10 mouse cellular contexts compared by ENCODE assay signal in the genomic region with DNA sequence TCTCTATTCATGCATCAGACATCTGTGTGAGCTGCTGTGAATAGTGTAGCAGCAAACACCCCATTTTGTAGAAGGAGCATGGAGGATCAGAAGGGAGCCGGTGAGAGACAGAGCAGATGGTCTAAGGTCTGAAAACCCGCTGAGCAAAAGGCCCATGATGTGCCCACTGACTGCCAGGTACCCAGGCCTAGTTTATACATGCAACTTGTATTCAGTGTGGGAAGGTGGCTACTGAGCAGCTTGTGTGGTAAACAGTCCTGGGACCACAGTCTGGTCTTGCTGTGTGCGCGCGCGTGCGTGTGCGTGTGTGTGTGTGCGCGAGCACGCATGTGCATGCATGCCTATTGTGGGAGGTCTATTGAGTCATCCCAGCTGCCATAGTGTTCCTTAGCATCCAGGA. TPM values are rescaled to one million over a fixed set of nuclear protein-coding genes. Genes with fewer than 3 reads are reported as not detected.
A peak's percentile ranks its signal among the peaks of the same experiment; 100 is the strongest.
DNase-seq lines count a peak whose midpoint lies in the region; ATAC-seq lines count a peak whose summit lies in the region.
"Had no signal": no experiment of that assay in that cellular context is flagged by ENCODE, and none has a peak within 500 bp of the region (broad histone marks: within the 10 kb centered on the region; RNA-seq: fewer than 3 reads in every experiment).

No protein-coding gene starts in this region.

- H3K4me1 ChIP-seq in heart, embryonic 10.5 days, result peaks cover 34% of the 10 kb centered on the region
- H3K4me1 ChIP-seq in heart, embryonic 11.5 days (ENCODE audit: control insufficient read depth, insufficient read depth, low read length), result peaks cover 14% of the 10 kb centered on the region
- H3K4me1 ChIP-seq in midbrain, embryonic 13.5 days (replicated peaks), result peaks cover 25% of the 10 kb centered on the region
- H3K4me1 ChIP-seq in midbrain, embryonic 11.5 days (ENCODE audit: control insufficient read depth, insufficient read depth, low read length), result peaks cover 3% of the 10 kb centered on the region; the same call in 1 of the 2 replicates
- H3K4me1 ChIP-seq in hindbrain, embryonic 15.5 days (replicated peaks), result peaks cover 18% of the 10 kb centered on the region
- peaks cover 14% of the 10 kb centered on the region for H3K4me1 ChIP-seq in neural tube, embryonic 15.5 days

- no peak for DNase-seq in heart, embryonic 10.5 days (ENCODE audit: low spot score)
- no peak for DNase-seq in midbrain, embryonic 11.5 days (ENCODE audit: low spot score, missing footprints)
- DNase-seq in kidney, adult 18-20 months, result no peak
- DNase-seq in heart, adult 18-20 months, result no peak
- DNase-seq: thymus, adult 18-20 months had no signal

- H3K4me2 ChIP-seq in heart, embryonic 11.5 days, result no peak overlapping the region
- H3K4me2 ChIP-seq in midbrain, embryonic 13.5 days (replicated peaks), result no peak overlapping the region
- H3K4me2 ChIP-seq in midbrain, embryonic 11.5 days, result no peak overlapping the region
- H3K4me2 ChIP-seq in hindbrain, embryonic 15.5 days, result no peak overlapping the region
- no peak overlapping the region for H3K4me2 ChIP-seq in neural tube, embryonic 15.5 days

- no peaks in the 10 kb centered on the region for H3K9me3 ChIP-seq in heart, embryonic 10.5 days
- no peaks in the 10 kb centered on the region for H3K9me3 ChIP-seq in heart, embryonic 11.5 days (replicated peaks; ENCODE audit: control insufficient read depth, low read length)
- H3K9me3 ChIP-seq in midbrain, embryonic 13.5 days, result no peaks in the 10 kb centered on the region
- no peaks in the 10 kb centered on the region for H3K9me3 ChIP-seq in midbrain, embryonic 11.5 days (ENCODE audit: control insufficient read depth, low read length)
- H3K9me3 ChIP-seq in hindbrain, embryonic 15.5 days, result no peaks in the 10 kb centered on the region
- no peaks in the 10 kb centered on the region for H3K9me3 ChIP-seq in neural tube, embryonic 15.5 days (replicated peaks)

- H3K4me3 ChIP-seq in heart, embryonic 10.5 days, result no peak overlapping the region
- no peak overlapping the region for H3K4me3 ChIP-seq in heart, embryonic 11.5 days (ENCODE audit: low read depth, low read length)
- H3K4me3 ChIP-seq in midbrain, embryonic 13.5 days (replicated peaks), result no peak overlapping the region
- H3K4me3 ChIP-seq in midbrain, embryonic 11.5 days (ENCODE audit: low read depth, low read length), result no peak overlapping the region
- H3K4me3 ChIP-seq in hindbrain, embryonic 15.5 days, result no peak overlapping the region
- H3K4me3 ChIP-seq in neural tube, embryonic 15.5 days (replicated peaks), result no peak overlapping the region

- H3K9ac ChIP-seq in heart, embryonic 11.5 days (ENCODE audit: low read depth, low read length), result no peak overlapping the region
- H3K9ac ChIP-seq in midbrain, embryonic 13.5 days (replicated peaks), result no peak overlapping the region
- H3K9ac ChIP-seq in midbrain, embryonic 11.5 days (ENCODE audit: low read length), result no peak overlapping the region
- H3K9ac ChIP-seq in hindbrain, embryonic 15.5 days, result no peak overlapping the region
- no peak overlapping the region for H3K9ac ChIP-seq in neural tube, embryonic 15.5 days (replicated peaks)

- H3K27ac ChIP-seq in heart, embryonic 10.5 days, result peak overlapping the region; percentile 66; the same call in 1 of the 2 replicates
- H3K27ac ChIP-seq in heart, embryonic 11.5 days (ENCODE audit: low read depth, low read length), result no peak overlapping the region
- H3K27ac ChIP-seq in midbrain, embryonic 13.5 days, result peak overlapping the region; percentile 79
- H3K27ac ChIP-seq in midbrain, embryonic 11.5 days (ENCODE audit: low read depth, low read length), result no peak overlapping the region
- H3K27ac ChIP-seq in hindbrain, embryonic 15.5 days (replicated peaks), result peak overlapping the region; percentile 64
- H3K27ac ChIP-seq in neural tube, embryonic 15.5 days (replicated peaks), result peak overlapping the region; percentile 60

- no peaks in the 10 kb centered on the region for H3K36me3 ChIP-seq in heart, embryonic 10.5 days
- H3K36me3 ChIP-seq in heart, embryonic 11.5 days (ENCODE audit: control insufficient read depth, insufficient read depth, low read length), result no peaks in the 10 kb centered on the region
- H3K36me3 ChIP-seq in midbrain, embryonic 13.5 days, result no peaks in the 10 kb centered on the region
- no peaks in the 10 kb centered on the region for H3K36me3 ChIP-seq in midbrain, embryonic 11.5 days (ENCODE audit: control insufficient read depth, insufficient read depth, low read length)
- H3K36me3 ChIP-seq in hindbrain, embryonic 15.5 days, result no peaks in the 10 kb centered on the region
- no peaks in the 10 kb centered on the region for H3K36me3 ChIP-seq in neural tube, embryonic 15.5 days

- no peak for ATAC-seq in heart, embryonic 11.5 days (replicated peaks; ENCODE audit: insufficient number of reproducible peaks, low FRiP score, low TSS enrichment)
- no peak for ATAC-seq in midbrain, embryonic 13.5 days
- ATAC-seq in midbrain, embryonic 11.5 days (ENCODE audit: low FRiP score), result no peak
- no peak for ATAC-seq in hindbrain, embryonic 15.5 days (ENCODE audit: low FRiP score, low read depth)
- ATAC-seq in neural tube, embryonic 15.5 days (ENCODE audit: low FRiP score), result no peak

- H3K27me3 ChIP-seq in heart, embryonic 10.5 days (ENCODE audit: insufficient read depth, poor library complexity, severe bottlenecking), result no peaks in the 10 kb centered on the region
- H3K27me3 ChIP-seq in heart, embryonic 11.5 days (ENCODE audit: control insufficient read depth, insufficient read depth, low read length), result no peaks in the 10 kb centered on the region
- H3K27me3 ChIP-seq in midbrain, embryonic 13.5 days, result 0 out of 2 replicates have a peak, but pooled peaks cover 3% of the 10 kb centered on the region
- H3K27me3 ChIP-seq in midbrain, embryonic 11.5 days (ENCODE audit: control insufficient read depth, insufficient read depth, low read length), result no peaks in the 10 kb centered on the region
- no peaks in the 10 kb centered on the region for H3K27me3 ChIP-seq in hindbrain, embryonic 15.5 days
- H3K27me3 ChIP-seq in neural tube, embryonic 15.5 days (replicated peaks), result no peaks in the 10 kb centered on the region

- WGBS in heart, embryonic 10.5 days, result 93% methylated on average over 11 of the region's 11 CpGs
- WGBS in heart, embryonic 11.5 days (ENCODE audit: insufficient replicate concordance), result 92% methylated on average over 11 of the region's 11 CpGs
- WGBS in midbrain, embryonic 13.5 days, result 93% methylated on average over 11 of the region's 11 CpGs
- WGBS in midbrain, embryonic 11.5 days, result 96% methylated on average over 11 of the region's 11 CpGs
- WGBS in hindbrain, embryonic 15.5 days, result 92% methylated on average over 11 of the region's 11 CpGs
- 93% methylated on average over 11 of the region's 11 CpGs for WGBS in neural tube, embryonic 15.5 days

RNA-seq across cellular contexts. Expression of a gene that starts 35.8 kb away (rescaled TPM):
- polyA plus RNA-seq in heart, embryonic 10.5 days (2016; fragmentation: Nextera tagmentation; extraction: Ambion mirVana), result 0.21 and 0.31 TPM in 2 replicates
- 0.20 and 0.40 TPM in 2 replicates for polyA plus RNA-seq in heart, embryonic 11.5 days (2014; fragmentation: Nextera tagmentation; extraction: Ambion mirVana)
- 5.8 and 6.3 TPM in 2 replicates for polyA plus RNA-seq in midbrain, embryonic 13.5 days (2015; fragmentation: Nextera tagmentation; extraction: Ambion mirVana)
- polyA plus RNA-seq in midbrain, embryonic 11.5 days (2014; fragmentation: Nextera tagmentation; extraction: Ambion mirVana), result 2.2 and 2.5 TPM in 2 replicates
- 8.8 and 10.2 TPM in 2 replicates for polyA plus RNA-seq in hindbrain, embryonic 15.5 days (2015; fragmentation: Nextera tagmentation; extraction: Ambion mirVana)
- 8.8 and 9.8 TPM in 2 replicates for polyA plus RNA-seq in neural tube, embryonic 15.5 days (2015; fragmentation: Nextera tagmentation; extraction: Ambion mirVana)
- total RNA-seq in heart, adult 18-20 months (2021), result under 1 TPM; 0.20 to 0.41 TPM
- total RNA-seq: granulocyte monocyte progenitor cell, adult 5-6 weeks had no signal

Comparison
In these comparisons a context has a peak if more than half of its experiments do, and no peak if none do; other contexts are left out.
1. H3K27ac ChIP-seq: peak in heart, embryonic 10.5 days (single experiment), midbrain, embryonic 13.5 days (single experiment), hindbrain, embryonic 15.5 days (single experiment) and neural tube, embryonic 15.5 days (single experiment); none in heart, embryonic 11.5 days (single experiment) and midbrain, embryonic 11.5 days (single experiment).